Mouse (Mus musculus) lung, postnatal 14 days (tissue): ENCODE measurements at regions not wholly inside any gene's neighbourhood (a gene's known extent, or its start where the extent isn't known, plus 50 kb on each side); places are given as distances from the start of the nearest gene placed in this dataset.
A peak's percentile ranks its signal among the peaks of the same experiment; 100 is the strongest.

Experiments used
- DNase-seq: peaks from one replicate; pipeline ENCODE4 v3.0.0; 2021

GRCm38 (mm10) chr13:42522553-42522952, 157.9 kb upstream of the Phactr1 start:
- DNase-seq = no peak

- DNase-seq = peak; percentile 13
These were observed 154.3 kb upstream of the Phactr1 start for GRCm38 (mm10) chr13:42526163-42526562.

GRCm38 (mm10) chr13:42526966-42527365, 153.5 kb upstream of the Phactr1 start:
- DNase-seq = peak; percentile 45

- no peak for DNase-seq
These were observed 152.3 kb upstream of the Phactr1 start for GRCm38 (mm10) chr13:42528169-42528568.

- no peak for DNase-seq
These were observed 143.8 kb upstream of the Phactr1 start for GRCm38 (mm10) chr13:42536501-42537210.

GRCm38 (mm10) chr13:42538046-42538445, 142.4 kb upstream of the Phactr1 start:
- no peak for DNase-seq

- DNase-seq = no peak
These were observed 135.8 kb upstream of the Phactr1 start for GRCm38 (mm10) chr13:42544536-42545094.

GRCm38 (mm10) chr13:42546389-42546788, 134.0 kb upstream of the Phactr1 start:
- DNase-seq = no peak

GRCm38 (mm10) chr13:42546851-42547250, 133.6 kb upstream of the Phactr1 start:
- DNase-seq = no peak

GRCm38 (mm10) chr13:42549021-42549559, 131.3 kb upstream of the Phactr1 start:
- peak; percentile 24 for DNase-seq

GRCm38 (mm10) chr13:42554961-42555360, 125.5 kb upstream of the Phactr1 start:
- no peak for DNase-seq

GRCm38 (mm10) chr13:42558526-42558925, 121.9 kb upstream of the Phactr1 start:
- DNase-seq = no peak

GRCm38 (mm10) chr13:42561446-42561845, 119.0 kb upstream of the Phactr1 start:
- DNase-seq = no peak

GRCm38 (mm10) chr13:42565291-42566058, 114.9 kb upstream of the Phactr1 start:
- peak; percentile 71 for DNase-seq

GRCm38 (mm10) chr13:42570600-42571348, 109.6 kb upstream of the Phactr1 start:
- DNase-seq = no peak

- peak; percentile 21 for DNase-seq
These were observed 106.2 kb upstream of the Phactr1 start for GRCm38 (mm10) chr13:42574189-42574588.

GRCm38 (mm10) chr13:42575725-42576426, 104.5 kb upstream of the Phactr1 start:
- peak; percentile 89 for DNase-seq

GRCm38 (mm10) chr13:42579471-42579870, 101.0 kb upstream of the Phactr1 start:
- no peak for DNase-seq

GRCm38 (mm10) chr13:42589136-42589535, 91.3 kb upstream of the Phactr1 start:
- no peak for DNase-seq

GRCm38 (mm10) chr13:42589607-42590006, 90.8 kb upstream of the Phactr1 start:
- peak; percentile 23 for DNase-seq

- DNase-seq = no peak
These were observed 90.0 kb upstream of the Phactr1 start for GRCm38 (mm10) chr13:42590415-42590814.

- no peak for DNase-seq
These were observed 87.5 kb upstream of the Phactr1 start for GRCm38 (mm10) chr13:42592945-42593344.
